Mouse (Mus musculus): ENCODE results near the gene Abhd17b.

Gene Abhd17b

DNA sequence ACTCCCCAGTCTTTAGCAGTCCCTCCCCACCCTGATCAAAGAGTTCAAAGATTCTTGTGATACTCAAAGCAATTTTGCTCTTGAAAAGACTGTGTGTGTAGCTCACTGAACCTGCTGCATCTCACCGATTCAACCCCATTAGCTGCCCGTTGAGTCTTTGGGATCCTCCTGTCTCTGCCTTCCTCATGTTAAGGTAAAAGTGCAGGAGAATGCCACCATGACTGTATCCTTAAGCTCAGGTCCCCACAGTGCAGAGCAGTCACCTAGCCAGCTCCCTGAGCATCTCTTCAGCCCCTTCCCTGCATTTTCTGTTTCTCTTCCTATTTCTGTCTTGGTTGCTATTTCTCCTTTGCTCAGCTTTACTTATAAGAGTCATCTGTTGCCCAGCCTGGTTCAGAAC, 80.2 kb downstream of the Abhd17b start:
- DNase-seq (ENCODE audit: low spot score) = no peak

DNA sequence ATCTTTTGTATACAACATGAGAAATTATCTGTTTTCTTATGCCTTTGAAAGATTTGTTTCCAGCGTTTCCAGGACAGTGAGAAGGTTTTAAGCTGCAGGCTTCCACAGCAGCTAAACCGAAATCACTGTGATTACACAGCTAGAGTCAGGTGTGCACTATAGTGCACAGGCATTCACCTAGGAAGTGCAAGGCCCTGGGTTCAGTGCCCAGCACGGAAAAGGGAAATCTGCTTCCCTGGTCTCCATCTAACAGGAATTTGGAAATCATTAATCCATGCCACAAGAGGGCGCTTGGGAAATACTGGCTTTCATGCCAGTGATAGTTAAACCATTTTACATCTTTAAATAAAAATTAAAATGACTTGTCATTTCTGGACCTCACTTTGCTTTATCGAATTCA, 81.1 kb downstream of the Abhd17b start:
- no peak for DNase-seq (ENCODE audit: low spot score)
